Mouse (Mus musculus) kidney, postnatal 14 days (tissue): ENCODE data around the gene Usp12.

Experiments
- DNase-seq: peaks from one replicate; pipeline ENCODE4 v3.0.0; 2022; ENCODE audit warnings: mixed read lengths

The Usp12 gene

GRCm38 (mm10) chr5:146794853-146795252 is at the start of gene Usp12:
Gene Usp12 (minus strand): TSS chr5:146795006.
- peak; percentile 99 for DNase-seq

- no peak for DNase-seq
These were observed 49.6 kb upstream of the Usp12 start for GRCm38 (mm10) chr5:146844301-146844941.

DNA sequence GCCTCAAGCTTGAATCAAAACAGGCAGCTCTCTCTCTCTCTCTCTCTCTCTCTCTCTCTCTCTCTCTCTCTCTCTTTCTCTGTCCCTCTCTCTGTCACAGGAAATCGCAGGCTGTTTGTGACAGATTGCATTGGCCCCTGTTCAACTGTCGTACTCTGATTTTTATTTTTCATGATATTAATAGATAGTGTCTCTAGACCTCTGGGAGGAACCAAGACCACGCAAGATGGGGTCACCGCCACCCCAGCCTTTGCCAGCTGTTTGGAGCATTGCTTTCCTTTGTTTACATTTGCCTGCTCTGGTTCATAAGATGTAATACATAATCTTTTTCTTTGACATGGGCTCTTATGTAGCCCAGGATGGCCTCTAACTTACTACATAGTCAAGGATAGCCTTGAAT is 47.2 kb upstream of the Usp12 start:
- peak; percentile 44 for DNase-seq

DNA sequence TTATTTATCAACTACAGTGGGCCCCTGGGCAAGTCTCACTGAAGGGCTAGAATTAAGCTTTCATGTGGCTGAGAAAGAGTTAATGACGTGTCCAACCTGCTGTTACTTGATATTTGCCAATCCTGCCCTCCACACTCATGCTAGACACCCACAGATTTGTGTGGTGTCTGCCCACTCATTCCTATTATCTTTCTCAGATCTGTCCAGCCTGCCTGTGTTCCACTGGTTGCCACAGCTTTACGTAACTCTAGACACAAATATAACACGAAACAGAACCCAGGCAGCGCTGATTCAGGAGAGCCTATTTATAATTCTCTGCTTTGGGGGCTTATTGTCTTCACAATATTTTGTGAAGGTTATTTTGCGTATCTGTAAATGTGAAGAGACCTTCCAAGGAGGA is 46.5 kb upstream of the Usp12 start:
- no peak for DNase-seq

- no peak for DNase-seq
These were observed 45.6 kb upstream of the Usp12 start for GRCm38 (mm10) chr5:146840422-146840821.

- no peak for DNase-seq
These were observed 45.0 kb upstream of the Usp12 start for GRCm38 (mm10) chr5:146839760-146840159.

DNA sequence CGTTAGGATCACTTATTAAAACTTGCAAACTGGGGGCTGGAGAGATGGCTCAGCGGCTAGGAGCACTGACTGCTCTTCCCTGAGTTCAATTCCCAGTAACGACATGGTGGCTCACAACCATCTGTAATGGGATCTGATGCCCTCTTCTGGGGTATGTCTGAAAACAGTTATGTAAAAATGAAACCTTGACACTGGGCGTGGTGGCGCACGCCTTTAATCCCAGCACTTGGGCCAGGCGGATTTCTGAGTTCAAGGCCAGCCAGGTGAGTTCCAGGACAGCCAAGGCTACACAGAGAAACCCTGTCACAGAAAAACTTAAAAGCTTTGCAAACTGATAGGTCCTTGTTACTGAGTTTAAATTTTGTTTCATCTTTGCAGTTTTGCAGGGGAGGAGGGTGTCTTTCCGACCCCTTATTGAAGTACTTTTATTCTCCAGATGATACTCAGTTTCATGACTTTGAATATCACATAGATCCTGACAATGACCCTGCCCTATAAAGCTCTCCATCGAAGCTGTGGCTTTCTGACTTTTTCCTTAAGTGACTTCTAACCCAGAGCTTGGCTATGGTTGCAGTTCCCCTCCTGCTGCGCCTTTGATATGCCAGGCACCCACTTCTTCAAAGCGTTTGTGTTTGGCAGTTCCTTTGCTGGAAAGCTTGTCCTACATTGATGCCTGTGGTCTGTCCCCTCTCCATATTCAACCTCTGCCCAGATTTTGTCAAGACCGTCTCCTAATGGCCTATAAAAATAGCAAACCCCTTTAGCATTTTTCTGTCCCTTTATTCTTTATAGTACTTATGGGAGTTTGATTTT is 44.2 kb upstream of the Usp12 start:
- no peak for DNase-seq

DNA sequence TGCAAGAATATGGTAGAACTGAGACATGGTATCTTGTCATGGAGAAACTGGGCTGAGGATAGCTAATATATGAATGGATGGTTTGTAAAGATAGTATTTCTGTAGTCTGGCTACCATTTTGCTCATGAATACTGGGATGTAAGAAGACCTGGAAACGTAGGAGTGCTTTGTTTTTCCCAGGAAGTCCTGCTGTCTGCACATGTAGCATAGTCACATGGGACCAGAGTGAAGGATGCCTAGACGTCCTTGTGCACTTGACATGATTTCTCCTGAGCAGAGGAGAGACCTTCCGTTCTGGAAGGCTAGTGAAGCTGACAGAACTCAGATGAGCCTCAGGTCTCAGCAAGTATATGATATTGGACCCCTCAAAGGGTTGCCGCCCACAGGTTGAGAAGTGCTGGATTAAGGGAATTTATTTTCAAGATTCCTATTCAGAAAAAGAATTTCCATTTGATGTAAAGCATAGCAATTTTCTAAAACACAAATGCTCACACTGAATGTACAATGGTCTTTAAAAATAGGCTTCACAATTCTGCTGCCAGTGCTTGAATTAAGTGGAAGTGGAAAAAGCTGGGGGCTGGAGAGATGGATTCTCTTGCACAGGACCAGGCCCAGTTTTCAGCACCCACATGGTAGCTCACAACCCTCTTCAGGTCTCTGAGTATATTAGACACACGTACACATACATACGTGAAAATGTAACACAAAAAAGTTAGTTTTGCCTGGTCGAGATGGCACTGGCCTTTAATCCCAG is 43.3 kb upstream of the Usp12 start:
- no peak for DNase-seq

DNA sequence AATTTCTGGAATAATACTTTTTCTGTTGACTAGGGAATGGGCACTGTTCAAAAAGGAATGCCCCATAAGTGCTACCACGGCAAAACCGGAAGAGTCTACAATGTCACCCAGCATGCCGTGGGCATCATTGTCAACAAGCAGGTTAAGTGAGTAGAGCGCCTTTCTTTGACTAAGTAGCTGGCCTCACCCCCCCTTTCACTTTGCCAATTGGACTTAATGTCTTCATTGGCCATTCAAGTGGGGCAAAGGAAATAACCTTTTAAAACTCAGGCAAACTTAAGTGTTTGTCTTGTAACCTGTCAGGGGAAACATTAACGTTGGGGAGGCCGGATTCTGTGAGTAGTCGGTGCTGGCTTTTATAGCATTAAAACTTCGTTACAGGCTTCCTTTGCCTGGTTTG is 40.2 kb upstream of the Usp12 start:
- no peak for DNase-seq

DNA sequence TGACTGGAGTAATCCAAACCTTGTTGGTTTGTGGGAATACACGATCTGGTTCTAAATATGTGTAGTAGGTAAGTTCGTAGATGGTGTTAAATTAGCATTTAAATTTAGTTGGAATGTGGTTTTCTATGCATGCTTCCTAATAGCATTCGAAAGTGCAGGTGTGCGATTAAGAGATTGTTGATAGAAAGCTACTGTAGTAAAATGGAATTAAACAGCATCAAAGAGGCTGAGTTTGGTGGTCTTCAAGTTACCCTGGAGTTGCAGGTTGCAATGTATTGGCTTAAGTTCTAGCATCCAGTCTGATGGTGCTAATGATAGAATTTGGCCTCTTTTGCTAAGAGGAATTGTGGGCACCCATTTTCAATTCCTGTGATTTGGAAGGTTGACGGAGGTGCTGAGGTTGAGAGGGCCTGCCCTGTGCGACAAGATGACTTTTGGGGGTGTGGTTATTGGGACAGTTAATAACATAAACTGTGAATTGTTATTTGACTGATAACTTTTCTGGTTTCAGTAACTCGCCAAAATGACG is 38.9 kb upstream of the Usp12 start:
- no peak for DNase-seq

- DNase-seq = peak; percentile 95
These were observed 38.1 kb upstream of the Usp12 start, which contains the start of gene Rpl21 for GRCm38 (mm10) chr5:146832769-146833448. Gene Rpl21 (plus strand): TSS chr5:146832890.

GRCm38 (mm10) chr5:146832435-146832768 is 37.6 kb upstream of the Usp12 start:
- no peak for DNase-seq

GRCm38 (mm10) chr5:146829528-146829927 is 34.7 kb upstream of the Usp12 start:
- DNase-seq = no peak

- DNase-seq = no peak
These were observed 28.2 kb upstream of the Usp12 start for GRCm38 (mm10) chr5:146823005-146823404.

DNA sequence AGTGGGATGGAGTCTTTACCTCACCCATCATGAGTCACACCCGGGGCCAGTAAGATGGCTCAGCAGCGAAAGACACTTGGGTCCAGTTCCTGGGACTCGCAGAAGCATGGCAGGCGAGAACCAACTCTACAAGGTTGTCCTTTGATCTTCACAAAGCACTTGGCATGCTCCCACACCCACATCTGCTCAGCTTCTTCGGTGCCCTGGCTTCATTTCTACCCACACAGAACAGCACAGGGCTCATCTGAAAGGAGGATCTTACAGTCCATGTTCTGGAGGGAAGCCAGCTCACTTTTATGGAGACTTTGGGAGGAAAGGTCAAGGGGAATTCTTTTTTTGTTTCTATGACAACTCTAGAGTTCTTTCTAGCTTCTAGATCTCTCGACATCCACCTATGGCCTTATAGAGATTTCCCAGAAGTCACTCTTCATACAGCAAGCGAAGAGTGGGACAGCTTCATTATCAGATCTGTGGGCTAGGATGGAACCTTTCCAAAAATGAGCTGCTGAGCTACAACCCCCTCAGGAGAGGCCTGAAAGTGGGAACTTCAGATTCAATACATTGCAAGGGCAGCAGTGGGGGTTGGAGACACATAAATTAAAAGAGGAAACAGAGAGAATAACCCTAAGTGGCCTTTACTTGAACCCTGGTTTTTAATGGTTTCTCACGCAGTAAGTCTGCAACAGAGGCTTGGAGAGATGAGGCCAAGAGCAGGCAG is 24.3 kb upstream of the Usp12 start:
- DNase-seq = peak; percentile 32

DNA sequence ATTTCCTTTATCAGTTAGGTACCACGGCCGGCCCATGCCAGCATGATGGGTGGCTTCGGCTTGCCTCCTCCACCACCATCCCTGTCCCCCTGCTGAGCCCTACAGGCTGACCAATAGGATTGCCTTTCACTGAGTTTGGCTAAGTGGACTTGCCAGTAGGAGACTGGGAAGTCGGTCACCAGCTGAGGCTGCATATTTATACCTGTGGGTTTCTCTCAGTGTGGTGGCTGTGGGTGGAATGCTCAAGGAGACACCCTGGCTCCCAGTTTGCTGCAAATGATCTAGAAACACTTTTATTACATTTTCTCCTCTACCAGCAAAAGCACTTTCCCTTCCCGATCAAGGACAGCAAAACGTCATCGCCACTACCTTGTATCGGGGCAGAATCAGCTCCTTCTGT is 22.8 kb upstream of the Usp12 start:
- no peak for DNase-seq

GRCm38 (mm10) chr5:146815394-146815793 is 20.6 kb upstream of the Usp12 start:
- no peak for DNase-seq

GRCm38 (mm10) chr5:146813421-146813820 is 18.6 kb upstream of the Usp12 start:
- DNase-seq = no peak

- no peak for DNase-seq
These were observed 18.1 kb upstream of the Usp12 start for GRCm38 (mm10) chr5:146812866-146813265.

- DNase-seq = no peak
These were observed 15.1 kb upstream of the Usp12 start for GRCm38 (mm10) chr5:146809951-146810350.

DNA sequence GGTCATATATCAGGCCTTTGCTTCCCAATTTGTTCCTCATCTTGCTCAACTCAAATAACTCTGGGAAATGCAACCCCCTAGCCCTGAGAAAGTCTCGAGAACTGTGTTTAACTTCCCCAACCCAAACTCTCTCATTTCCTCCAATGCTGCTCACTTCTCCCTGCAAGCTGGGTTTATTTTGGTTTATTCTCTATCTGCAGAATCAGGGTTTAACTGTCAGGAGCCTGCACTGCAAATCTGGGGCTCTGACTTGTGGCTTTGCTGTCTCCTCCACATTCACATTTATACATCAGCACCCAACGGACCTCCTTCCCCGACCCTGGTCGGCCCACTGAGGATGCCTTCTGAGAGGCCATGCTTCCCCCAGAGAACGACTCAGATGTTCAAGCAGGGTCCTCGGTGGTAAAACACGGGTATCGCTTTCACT is 11.2 kb upstream of the Usp12 start:
- no peak for DNase-seq

DNA sequence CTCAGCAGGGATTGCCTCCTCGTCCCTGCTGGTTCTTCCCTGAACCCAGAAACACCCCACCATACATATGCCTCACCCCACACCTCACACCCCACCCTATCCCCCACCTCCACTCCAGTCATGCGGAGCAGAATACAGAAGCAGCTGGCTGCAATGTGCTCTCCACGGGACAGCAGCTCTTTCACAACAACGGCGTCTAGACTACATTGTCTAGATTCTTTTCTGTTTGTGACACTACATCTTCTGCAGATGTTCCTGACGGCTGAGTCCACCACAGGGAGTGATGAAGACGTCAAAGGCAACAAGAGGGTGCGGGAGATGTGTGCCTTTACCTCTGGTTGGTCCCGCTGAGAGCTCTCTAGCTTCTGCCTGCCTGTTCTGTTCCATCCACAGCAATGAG is 3.2 kb upstream of the Usp12 start:
- no peak for DNase-seq
